Mouse (Mus musculus) midbrain, embryonic 15.5 days (tissue): Measurements from ENCODE around the gene Map2k5. TPM values are rescaled to one million over a fixed set of nuclear protein-coding genes. Genes with fewer than 3 reads are reported as not detected.

Source experiments
- ATAC-seq: fragments of 200-750 bp; cut with Nextera tagmentation; replicated peaks from 2 replicates; pipeline ENCODE4 v1.8.0; 2017; ENCODE audit warnings: moderate TSS enrichment
- H3K27ac ChIP-seq: fragments of 300-500 bp; sonication (generic); 2 replicates; pipeline ENCODE4 v1.5.1; 2015; ENCODE audit warnings: mild to moderate bottlenecking, inconsistent platforms
- H3K27me3 ChIP-seq: fragments of 300-500 bp; sonication (generic); replicated peaks from 2 replicates; pipeline ENCODE4 v1.6.1; 2015; ENCODE audit warnings: inconsistent platforms
- H3K36me3 ChIP-seq: fragments of 300-500 bp; sonication (generic); replicated peaks from 2 replicates; pipeline ENCODE4 v1.6.1; 2015; ENCODE audit warnings: inconsistent platforms
- H3K4me1 ChIP-seq: fragments of 300-500 bp; sonication (generic); 2 replicates; pipeline ENCODE4 v1.6.1; 2015; ENCODE audit warnings: inconsistent platforms
- H3K4me2 ChIP-seq: fragments of 300-500 bp; sonication (generic); 2 replicates; pipeline ENCODE4 v1.6.1; 2015; ENCODE audit warnings: inconsistent platforms, mild to moderate bottlenecking, moderate library complexity
- H3K4me3 ChIP-seq: fragments of 300-500 bp; sonication (generic); 2 replicates; pipeline ENCODE4 v1.5.1; 2015; ENCODE audit warnings: mild to moderate bottlenecking, inconsistent platforms
- H3K9ac ChIP-seq: fragments of 300-500 bp; sonication (generic); 2 replicates; pipeline ENCODE4 v1.6.1; 2015; ENCODE audit warnings: mild to moderate bottlenecking, inconsistent platforms
- H3K9me3 ChIP-seq: fragments of 300-500 bp; sonication (generic); 2 replicates; pipeline ENCODE4 v1.6.1; 2016; ENCODE audit warnings: inconsistent platforms
- WGBS: fragments of 180-500 bp; shearing (Covaris S2); methylation state at CpG from one replicate; pipeline ENCODE4 v1.1.7; 2015; ENCODE audit warnings: mixed read lengths; 5-methylcytosine and 5-hydroxymethylcytosine counted together
- polyA plus RNA-seq: library from polyadenylated mRNA; unstranded; fragments of >200 nt; fragmentation: Nextera tagmentation; extraction: Ambion mirVana; gene quantifications from 2 replicates; pipeline ENCODE4 v1.2.1, GENCODE M21; 2015

The Map2k5 gene
- polyA plus RNA-seq, 1 experiment from 2014 or later, result 38.7 TPM

- 50% methylated on average over 13 of the region's 13 CpGs for WGBS
- H3K27me3 ChIP-seq, result no peaks in the 10 kb centered on the region
- H3K27ac ChIP-seq, result no peak overlapping the region
- H3K36me3 ChIP-seq, result no peaks in the 10 kb centered on the region
- no peak for ATAC-seq
- no peaks in the 10 kb centered on the region for H3K9me3 ChIP-seq
- H3K4me1 ChIP-seq, result peaks cover 24% of the 10 kb centered on the region
- no peak overlapping the region for H3K4me3 ChIP-seq
- no peak overlapping the region for H3K4me2 ChIP-seq
- no peak overlapping the region for H3K9ac ChIP-seq
Observed at GRCm38 (mm10) chr9:63293781-63294480, 83.8 kb downstream of the Map2k5 start.

DNA sequence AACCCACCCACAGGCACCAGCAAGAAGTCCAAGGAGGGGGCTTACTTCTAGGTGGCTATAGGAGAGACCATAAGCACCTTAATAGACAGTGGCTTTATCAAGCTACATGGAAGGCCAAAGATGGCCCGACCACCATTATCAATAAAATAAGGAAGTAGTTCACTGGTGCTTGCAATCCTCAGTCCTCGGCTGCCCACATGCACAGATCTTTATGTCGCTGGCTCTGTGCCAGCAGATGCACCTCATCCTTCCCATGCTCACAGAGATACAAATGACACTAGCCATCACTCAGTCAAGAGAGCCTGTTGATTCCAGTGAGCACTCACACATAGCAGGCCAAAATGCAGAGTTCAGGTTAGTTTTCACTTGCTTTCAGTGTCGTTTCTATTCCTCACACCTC lies 89.0 kb downstream of the Map2k5 start:
- ATAC-seq, result no peak
- no peaks in the 10 kb centered on the region for H3K9me3 ChIP-seq

DNA sequence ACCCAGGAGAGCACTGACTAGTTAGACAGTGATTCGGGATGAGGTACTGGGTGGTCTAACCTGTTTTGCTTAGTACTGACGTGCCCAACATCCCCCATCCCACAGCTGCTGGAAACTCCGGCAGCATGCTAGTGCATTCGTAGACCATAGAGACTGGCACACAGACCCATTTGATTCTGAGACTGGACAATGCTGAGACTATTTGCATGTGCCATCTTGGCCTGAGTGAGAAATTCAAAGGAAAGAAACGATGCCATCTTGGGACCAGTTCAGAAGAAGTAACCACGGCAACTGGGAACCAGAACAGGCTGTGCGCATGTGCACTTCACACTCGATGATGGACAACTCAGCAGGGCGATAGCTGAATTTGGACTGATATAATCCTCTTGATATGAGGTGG lies 93.3 kb downstream of the Map2k5 start:
- Histone ChIP-seq H3K4me1 (peaks cover 17% of the 10 kb centered on the region), H3K4me2 (no peak overlapping the region), H3K27me3 (no peaks in the 10 kb centered on the region), H3K4me3 (no peak overlapping the region), H3K9me3 (no peaks in the 10 kb centered on the region), H3K36me3 (no peaks in the 10 kb centered on the region), H3K27ac (no peak overlapping the region), H3K9ac (no peak overlapping the region)
- WGBS, result 70% methylated on average over 9 of the region's 9 CpGs
- no peak for ATAC-seq

More for the DNA sequence above, 89.0 kb downstream of the Map2k5 start:
- Histone ChIP-seq H3K4me1 (peaks cover 17% of the 10 kb centered on the region), H3K9ac (no peak overlapping the region), H3K4me2 (no peak overlapping the region), H3K36me3 (no peaks in the 10 kb centered on the region), H3K27me3 (no peaks in the 10 kb centered on the region), H3K27ac (no peak overlapping the region), H3K4me3 (no peak overlapping the region)
- WGBS, result 92% methylated on average over 4 of the region's 4 CpGs

DNA sequence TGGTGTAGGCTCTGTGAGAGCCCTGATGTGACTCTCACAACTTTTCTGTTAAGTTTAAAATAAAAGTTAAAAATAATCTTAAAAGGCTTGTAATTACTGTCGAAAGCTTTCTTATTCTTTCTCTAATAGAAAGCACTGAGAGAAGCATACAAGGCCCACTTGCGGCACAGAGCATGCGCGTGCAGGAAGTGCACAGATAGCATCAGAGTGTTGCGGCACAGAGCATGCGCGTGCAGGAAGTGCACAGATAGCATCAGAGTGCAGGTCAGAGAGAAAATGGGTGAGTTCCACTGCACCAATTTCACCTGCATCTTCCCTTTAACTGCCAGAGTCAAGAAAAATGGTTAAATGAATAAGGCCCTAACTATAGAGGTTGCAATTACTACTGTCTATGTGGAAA lies 95.7 kb downstream of the Map2k5 start:
- ATAC-seq, result no peak
- WGBS, result 98% methylated on average over 7 of the region's 7 CpGs
- no peak overlapping the region for H3K4me2 ChIP-seq

DNA sequence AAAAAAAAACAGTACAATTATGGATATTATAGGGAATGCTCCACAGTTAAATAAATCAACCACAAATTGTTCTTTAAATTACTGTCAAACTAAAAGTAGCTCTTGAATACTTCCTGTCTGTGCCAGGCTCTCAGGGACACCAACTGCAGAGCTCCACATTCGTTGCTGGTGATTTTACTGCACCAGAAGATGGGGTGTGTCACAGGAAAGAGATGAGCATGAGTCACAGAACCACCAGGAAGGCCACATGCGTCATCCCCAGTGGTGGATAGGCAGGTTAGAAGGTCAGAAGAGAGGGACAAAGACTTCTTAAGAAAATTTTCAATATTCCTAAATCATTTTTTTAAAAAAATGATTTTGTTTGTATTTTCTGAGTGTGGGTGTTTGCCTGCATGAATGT lies 96.6 kb downstream of the Map2k5 start:
- no peaks in the 10 kb centered on the region for H3K27me3 ChIP-seq

More for the DNA sequence above, 95.7 kb downstream of the Map2k5 start:
- no peak overlapping the region for H3K27ac ChIP-seq
- peaks cover 22% of the 10 kb centered on the region for H3K4me1 ChIP-seq
- no peaks in the 10 kb centered on the region for H3K36me3 ChIP-seq
- no peak overlapping the region for H3K9ac ChIP-seq
- H3K27me3 ChIP-seq, result no peaks in the 10 kb centered on the region
- no peak overlapping the region for H3K4me3 ChIP-seq
- no peaks in the 10 kb centered on the region for H3K9me3 ChIP-seq

GRCm38 (mm10) chr9:63273781-63274180 lies 103.9 kb downstream of the Map2k5 start:
- no peak overlapping the region for H3K4me2 ChIP-seq
- no peak overlapping the region for H3K4me3 ChIP-seq
- no peak for ATAC-seq
- no peaks in the 10 kb centered on the region for H3K9me3 ChIP-seq
- H3K36me3 ChIP-seq, result no peaks in the 10 kb centered on the region
- no peak overlapping the region for H3K9ac ChIP-seq
- no peaks in the 10 kb centered on the region for H3K27me3 ChIP-seq
- WGBS, result 88% methylated on average over 6 of the region's 6 CpGs
- H3K4me1 ChIP-seq, result 0 out of 2 replicates have a peak, but pooled peaks cover 6% of the 10 kb centered on the region
- no peak overlapping the region for H3K27ac ChIP-seq

More for the DNA sequence above, 96.6 kb downstream of the Map2k5 start:
- Histone ChIP-seq H3K4me1 (peaks cover 23% of the 10 kb centered on the region), H3K9me3 (no peaks in the 10 kb centered on the region), H3K4me2 (no peak overlapping the region), H3K27ac (no peak overlapping the region), H3K9ac (no peak overlapping the region), H3K4me3 (no peak overlapping the region), H3K36me3 (no peaks in the 10 kb centered on the region)
- no peak for ATAC-seq
- WGBS, result 95% methylated on average over 2 of the region's 2 CpGs

DNA sequence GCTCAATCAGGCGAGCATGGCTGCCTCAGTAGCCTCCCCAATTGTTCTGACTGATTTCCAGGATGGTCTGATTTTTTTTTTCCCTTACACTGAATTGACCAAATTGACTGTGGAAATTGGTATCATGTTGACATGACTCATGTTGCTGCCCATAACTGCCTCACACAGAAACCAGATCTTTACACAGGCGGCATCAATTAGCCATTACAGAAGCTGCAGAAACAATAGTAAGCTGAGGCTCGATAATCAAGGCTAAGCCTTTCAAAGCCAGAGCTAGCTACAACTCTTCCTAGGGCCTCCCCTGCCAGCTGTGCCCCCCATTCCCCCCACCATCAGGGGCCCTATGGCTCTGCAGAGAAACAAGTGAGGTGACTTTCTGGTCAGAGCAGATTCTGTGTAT lies 107.9 kb downstream of the Map2k5 start:
- H3K27me3 ChIP-seq, result no peaks in the 10 kb centered on the region
- H3K36me3 ChIP-seq, result no peaks in the 10 kb centered on the region
- 41% methylated on average over 3 of the region's 3 CpGs for WGBS
- H3K9me3 ChIP-seq, result no peaks in the 10 kb centered on the region
- no peak overlapping the region for H3K27ac ChIP-seq
- H3K4me3 ChIP-seq, result no peak overlapping the region
- H3K4me1 ChIP-seq, result no peaks in the 10 kb centered on the region
- H3K9ac ChIP-seq, result no peak overlapping the region
- no peak overlapping the region for H3K4me2 ChIP-seq
- no peak for ATAC-seq

GRCm38 (mm10) chr9:63263188-63263587 lies 114.5 kb downstream of the Map2k5 start:
- no peak overlapping the region for H3K4me3 ChIP-seq
- H3K27ac ChIP-seq, result no peak overlapping the region
- H3K9ac ChIP-seq, result no peak overlapping the region
- no peaks in the 10 kb centered on the region for H3K36me3 ChIP-seq
- H3K27me3 ChIP-seq, result no peaks in the 10 kb centered on the region
- H3K9me3 ChIP-seq, result no peaks in the 10 kb centered on the region
- no peak overlapping the region for H3K4me2 ChIP-seq
- 81% methylated on average over 1 of the region's 1 CpGs for WGBS
- ATAC-seq, result no peak
- H3K4me1 ChIP-seq, result peaks cover 3% of the 10 kb centered on the region; the same call in 1 of the 2 replicates

GRCm38 (mm10) chr9:63258768-63259167 lies 118.9 kb downstream of the Map2k5 start:
- Histone ChIP-seq H3K27ac (no peak overlapping the region), H3K36me3 (no peaks in the 10 kb centered on the region), H3K4me3 (no peak overlapping the region), H3K9ac (no peak overlapping the region), H3K27me3 (no peaks in the 10 kb centered on the region), H3K4me1 (peaks cover 3% of the 10 kb centered on the region; the same call in 1 of the 2 replicates), H3K4me2 (no peak overlapping the region), H3K9me3 (no peaks in the 10 kb centered on the region)
- 62% methylated on average over 3 of the region's 3 CpGs for WGBS
- ATAC-seq, result no peak

- H3K4me2 ChIP-seq, result no peak overlapping the region
- H3K36me3 ChIP-seq, result no peaks in the 10 kb centered on the region
- ATAC-seq, result no peak
- H3K27ac ChIP-seq, result no peak overlapping the region
- WGBS, result 48% methylated on average over 4 of the region's 4 CpGs
- no peak overlapping the region for H3K4me3 ChIP-seq
- H3K4me1 ChIP-seq, result peaks cover 3% of the 10 kb centered on the region; the same call in 1 of the 2 replicates
- H3K9ac ChIP-seq, result no peak overlapping the region
- no peaks in the 10 kb centered on the region for H3K9me3 ChIP-seq
- no peaks in the 10 kb centered on the region for H3K27me3 ChIP-seq
Observed at GRCm38 (mm10) chr9:63257739-63258138, 120.0 kb downstream of the Map2k5 start.

GRCm38 (mm10) chr9:63250841-63251626 lies 126.7 kb downstream of the Map2k5 start:
- H3K9me3 ChIP-seq, result no peaks in the 10 kb centered on the region
- H3K27me3 ChIP-seq, result no peaks in the 10 kb centered on the region
- H3K27ac ChIP-seq, result peak overlapping the region; percentile 61; the same call in 1 of the 2 replicates
- peaks cover 16% of the 10 kb centered on the region for H3K4me1 ChIP-seq
- H3K36me3 ChIP-seq, result no peaks in the 10 kb centered on the region
- H3K9ac ChIP-seq, result no peak overlapping the region
- ATAC-seq, result peak; percentile 76
- H3K4me2 ChIP-seq, result 0 out of 2 replicates have a peak overlapping the region, but pooled peaks have one; percentile 5
- no peak overlapping the region for H3K4me3 ChIP-seq
- whole genome bisulfite sequencing, result 40% methylated on average over 19 of the region's 19 CpGs

DNA sequence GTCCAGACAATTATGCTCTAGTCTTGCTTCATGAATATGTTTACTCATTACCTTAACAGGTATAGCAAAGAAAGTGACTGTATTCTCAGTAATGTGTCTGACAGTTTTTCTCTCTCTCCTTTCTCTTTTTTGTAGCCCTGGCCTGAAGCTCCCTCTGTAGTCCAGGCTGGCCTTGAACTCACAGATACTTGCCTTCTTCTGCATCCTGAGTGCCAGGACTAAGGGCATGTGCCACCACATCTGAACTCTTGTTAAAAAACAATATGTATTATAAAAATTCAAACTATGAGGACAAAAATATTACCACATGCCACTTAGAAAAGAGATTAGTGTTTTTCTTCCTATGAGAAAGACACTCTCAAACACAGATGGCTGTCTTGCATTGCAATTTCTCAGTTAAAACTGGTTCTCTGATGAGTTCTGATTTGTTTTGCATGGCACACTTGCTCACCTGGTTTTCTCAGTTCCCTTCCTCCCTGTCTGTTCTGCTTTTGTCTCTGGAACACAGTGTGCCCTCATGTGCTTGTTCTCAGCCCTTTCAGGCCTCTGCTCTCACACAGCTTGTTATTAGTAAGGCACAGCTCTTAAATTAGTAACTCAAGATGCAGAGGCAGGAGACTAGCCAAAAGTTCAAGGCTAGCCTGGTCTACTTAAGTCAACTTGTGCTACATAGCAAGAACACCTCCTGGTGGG lies 129.5 kb downstream of the Map2k5 start:
- Histone ChIP-seq H3K27me3 (0 out of 2 replicates have a peak, but pooled peaks cover 2% of the 10 kb centered on the region), H3K9ac (no peak overlapping the region), H3K9me3 (no peaks in the 10 kb centered on the region), H3K36me3 (no peaks in the 10 kb centered on the region), H3K4me2 (no peak overlapping the region), H3K4me3 (no peak overlapping the region), H3K27ac (no peak overlapping the region), H3K4me1 (peaks cover 16% of the 10 kb centered on the region)
- no peak for ATAC-seq
